Mouse (Mus musculus) splenic B cell, adult 2 months (primary cell): ENCODE data around the gene Tekt4.

Experiments used
- DNase-seq: peaks from one replicate; pipeline ENCODE4 v3.0.0-alpha.2; 2011; ENCODE audit warnings: low read depth, low spot score
- H3K27me3 ChIP-seq: 2 replicates; pipeline ENCODE4 v1.6.1; 2012; ENCODE audit warnings: mild to moderate bottlenecking, low read length, moderate library complexity, mixed read lengths; ENCODE audit not compliant: control insufficient read depth, poor library complexity, insufficient read depth, severe bottlenecking
- H3K36me3 ChIP-seq: 2 replicates; pipeline ENCODE4 v1.6.1; 2012; ENCODE audit warnings: mild to moderate bottlenecking, low read length, moderate library complexity, mixed read lengths; ENCODE audit not compliant: control insufficient read depth, poor library complexity, insufficient read depth, severe bottlenecking

Tekt4 gene

GRCm38 (mm10) chr17:25420998-25421397 is 33.4 kb upstream of the Tekt4 start:
- no peaks in the 10 kb centered on the region for H3K27me3 ChIP-seq
- H3K36me3 ChIP-seq = no peaks in the 10 kb centered on the region
- no peak for DNase-seq

- Histone ChIP-seq H3K27me3 (no peaks in the 10 kb centered on the region), H3K36me3 (no peaks in the 10 kb centered on the region)
- no peak for DNase-seq
Observed at GRCm38 (mm10) chr17:25424526-25425080, 29.8 kb upstream of the Tekt4 start.

- no peak for DNase-seq
- H3K36me3 ChIP-seq = no peaks in the 10 kb centered on the region
Observed at GRCm38 (mm10) chr17:25425996-25426395, 28.4 kb upstream of the Tekt4 start.

GRCm38 (mm10) chr17:25427441-25427840 is 27.0 kb upstream of the Tekt4 start:
- Histone ChIP-seq H3K36me3 (no peaks in the 10 kb centered on the region), H3K27me3 (no peaks in the 10 kb centered on the region)
- no peak for DNase-seq

More at GRCm38 (mm10) chr17:25425996-25426395, 28.4 kb upstream of the Tekt4 start:
- H3K27me3 ChIP-seq = no peaks in the 10 kb centered on the region

- Histone ChIP-seq H3K27me3 (no peaks in the 10 kb centered on the region; the same call in 1 of the 2 replicates), H3K36me3 (no peaks in the 10 kb centered on the region)
- no peak for DNase-seq
Observed at GRCm38 (mm10) chr17:25429240-25429639, 25.2 kb upstream of the Tekt4 start.

- peak; percentile 14 for DNase-seq
- no peaks in the 10 kb centered on the region; the same call in 1 of the 2 replicates for H3K27me3 ChIP-seq
- H3K36me3 ChIP-seq = no peaks in the 10 kb centered on the region
Observed at GRCm38 (mm10) chr17:25429886-25430285, 24.5 kb upstream of the Tekt4 start.

- Histone ChIP-seq H3K36me3 (no peaks in the 10 kb centered on the region), H3K27me3 (no peaks in the 10 kb centered on the region; the same call in 1 of the 2 replicates)
- DNase-seq = no peak
Observed at GRCm38 (mm10) chr17:25430534-25430933, 23.9 kb upstream of the Tekt4 start.

GRCm38 (mm10) chr17:25432433-25433181 is 21.8 kb upstream of the Tekt4 start:
- DNase-seq = peak; percentile 22
- Histone ChIP-seq H3K36me3 (no peaks in the 10 kb centered on the region), H3K27me3 (no peaks in the 10 kb centered on the region; the same call in 1 of the 2 replicates)

- no peak for DNase-seq
- H3K27me3 ChIP-seq = no peaks in the 10 kb centered on the region; the same call in 1 of the 2 replicates
- H3K36me3 ChIP-seq = no peaks in the 10 kb centered on the region
Observed at GRCm38 (mm10) chr17:25433223-25433616, 21.2 kb upstream of the Tekt4 start.

- peak; percentile 52 for DNase-seq
- Histone ChIP-seq H3K36me3 (no peaks in the 10 kb centered on the region), H3K27me3 (no peaks in the 10 kb centered on the region; the same call in 1 of the 2 replicates)
Observed at GRCm38 (mm10) chr17:25433617-25434606, 20.5 kb upstream of the Tekt4 start, which contains the start of gene Cacna1h. TSS of gene Cacna1h (minus strand) at chr17:25433783.

- H3K27me3 ChIP-seq = no peaks in the 10 kb centered on the region
- DNase-seq = no peak
- H3K36me3 ChIP-seq = no peaks in the 10 kb centered on the region
Observed at GRCm38 (mm10) chr17:25441417-25441816, 13.0 kb upstream of the Tekt4 start.

GRCm38 (mm10) chr17:25442889-25443288 is 11.5 kb upstream of the Tekt4 start:
- no peaks in the 10 kb centered on the region for H3K36me3 ChIP-seq
- H3K27me3 ChIP-seq = no peaks in the 10 kb centered on the region
- DNase-seq = peak; percentile 27

- H3K27me3 ChIP-seq = no peaks in the 10 kb centered on the region
- no peaks in the 10 kb centered on the region for H3K36me3 ChIP-seq
- DNase-seq = no peak
Observed at GRCm38 (mm10) chr17:25445074-25445473, 9.3 kb upstream of the Tekt4 start.

GRCm38 (mm10) chr17:25445841-25446240 is 8.6 kb upstream of the Tekt4 start:
- H3K36me3 ChIP-seq = no peaks in the 10 kb centered on the region
- no peaks in the 10 kb centered on the region for H3K27me3 ChIP-seq
- no peak for DNase-seq
